Mouse (Mus musculus): ENCODE results near the gene Fam186a. TPM values are rescaled to one million over a fixed set of nuclear protein-coding genes. Genes with fewer than 3 reads are reported as not detected.
"Not testable (repeated sequence)": the region's sequence is repeated elsewhere in the genome, so short reads cannot be mapped to it uniquely, and the experiment has no call there.

The Fam186a gene
- polyA plus RNA-seq, 1 experiment from 2014 or later = not detected

DNA sequence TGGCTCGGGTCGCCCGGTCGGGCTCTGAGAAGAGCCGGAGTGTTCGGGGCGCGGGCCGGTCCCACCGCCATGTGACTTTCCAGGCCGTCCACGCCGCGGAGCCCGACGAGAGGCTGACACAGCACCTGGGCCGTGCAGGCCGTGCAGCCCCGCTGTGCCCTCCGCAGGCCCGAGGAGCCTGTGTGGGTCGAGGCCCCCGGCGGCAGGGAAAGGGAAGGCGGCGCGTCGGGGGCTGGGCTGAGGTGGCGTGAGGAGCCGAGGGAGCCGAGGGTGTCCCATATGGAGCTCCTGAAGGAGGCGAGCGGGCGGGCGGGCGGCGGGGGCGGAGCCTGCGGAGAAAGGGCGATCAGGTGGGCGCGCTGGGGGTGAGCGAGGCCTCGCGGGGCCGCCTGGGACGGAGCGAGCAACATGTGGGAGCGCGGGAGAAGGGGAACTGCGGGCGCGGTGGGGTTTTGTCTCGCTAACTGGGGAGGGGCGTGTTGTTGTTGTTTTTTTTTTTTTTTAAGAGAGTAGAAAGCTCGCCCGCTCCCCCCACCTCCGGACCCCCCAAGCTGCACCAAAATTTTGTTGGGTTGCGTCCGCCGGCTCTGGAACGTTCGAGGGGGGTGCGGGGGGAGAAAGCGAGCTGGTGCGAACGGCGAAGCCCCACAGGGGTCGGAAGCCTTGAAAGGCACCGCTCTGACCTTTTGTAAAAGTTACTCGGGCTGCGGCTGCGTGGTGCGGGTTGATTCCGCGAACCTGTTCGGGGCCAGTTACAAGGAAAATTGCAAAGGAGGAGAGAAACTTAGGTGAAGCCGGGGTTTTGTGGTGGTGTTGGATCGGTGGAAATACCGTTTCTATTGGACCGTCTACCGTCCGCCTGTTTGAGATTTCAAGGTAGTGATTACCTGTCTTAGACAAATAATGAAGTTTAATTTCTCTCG is 6.4 kb upstream of the Fam186a start:
- H3K9me3 ChIP-seq (replicated peaks) = no peaks in the 10 kb centered on the region
- H3K4me3 ChIP-seq (replicated peaks) = peak overlapping the region; percentile 99
- peak overlapping the region; percentile 96 for H3K27ac ChIP-seq (replicated peaks)
- no peaks in the 10 kb centered on the region for H3K27me3 ChIP-seq
- H3K9ac ChIP-seq = peak overlapping the region; percentile 91
- WGBS (ENCODE audit: insufficient replicate concordance) = under 1% methylated on average over 82 of the region's 84 CpGs
- ATAC-seq (ENCODE audit: insufficient read depth) = peak; percentile 80
- H3K4me2 ChIP-seq = peak overlapping the region; percentile 83
- H3K36me3 ChIP-seq (replicated peaks) = no peaks in the 10 kb centered on the region
- H3K4me1 ChIP-seq (replicated peaks) = peaks cover 38% of the 10 kb centered on the region

GRCm38 (mm10) chr15:99972361-99972988 is 5.6 kb upstream of the Fam186a start:
- under 1% methylated on average over 50 of the region's 50 CpGs for WGBS (ENCODE audit: insufficient replicate concordance)
- H3K4me2 ChIP-seq = peak overlapping the region; percentile 83
- peak overlapping the region; percentile 91 for H3K9ac ChIP-seq
- peak overlapping the region; percentile 99 for H3K4me3 ChIP-seq (replicated peaks)
- H3K27ac ChIP-seq (replicated peaks) = peak overlapping the region; percentile 96
- peak; percentile 96 for ATAC-seq (ENCODE audit: insufficient read depth)
- no peaks in the 10 kb centered on the region for H3K36me3 ChIP-seq (replicated peaks)
- H3K4me1 ChIP-seq (replicated peaks) = peaks cover 38% of the 10 kb centered on the region
- H3K27me3 ChIP-seq = no peaks in the 10 kb centered on the region
- H3K9me3 ChIP-seq (replicated peaks) = no peaks in the 10 kb centered on the region

GRCm38 (mm10) chr15:99970606-99971005 is 3.7 kb upstream of the Fam186a start:
- Histone ChIP-seq H3K4me2 (no peak overlapping the region), H3K36me3 (replicated peaks) (no peaks in the 10 kb centered on the region), H3K27me3 (no peaks in the 10 kb centered on the region), H3K9ac (no peak overlapping the region), H3K27ac (replicated peaks) (peak overlapping the region; percentile 42; the same call in 1 of the 2 replicates), H3K9me3 (replicated peaks) (no peaks in the 10 kb centered on the region), H3K4me1 (replicated peaks) (peaks cover 30% of the 10 kb centered on the region), H3K4me3 (replicated peaks) (no peak overlapping the region)
- 49% methylated on average over 1 of the region's 1 CpGs for WGBS (ENCODE audit: insufficient replicate concordance)
- no peak for ATAC-seq (ENCODE audit: insufficient read depth)

DNA sequence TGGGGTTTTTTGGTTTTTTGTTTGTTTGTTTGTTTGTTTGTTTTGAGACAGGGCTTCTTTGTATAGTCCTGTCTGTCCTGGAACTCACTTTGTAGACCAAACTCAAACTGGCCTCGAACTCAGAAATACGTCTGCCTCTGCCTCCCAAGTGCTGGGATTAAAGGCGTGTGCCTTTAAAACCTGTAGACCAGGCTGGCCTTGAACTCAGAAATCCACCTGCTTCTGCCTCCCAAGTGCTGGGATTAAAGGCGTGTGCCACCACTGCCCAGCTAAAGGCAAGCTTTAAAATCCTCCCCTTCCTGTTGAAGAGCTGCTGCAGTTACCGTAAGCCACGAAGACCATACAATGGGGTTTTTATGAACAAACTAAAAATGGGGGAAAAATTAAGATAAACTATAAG is 2.9 kb upstream of the Fam186a start, which contains the start of gene Larp4:
Gene Larp4, plus strand, starts transcription at position 301 of the 400 bp plus-strand sequence.
- peaks cover 30% of the 10 kb centered on the region for H3K4me1 ChIP-seq (replicated peaks)
- not testable (repeated sequence) for H3K9me3 ChIP-seq (replicated peaks); H3K9ac ChIP-seq; H3K27me3 ChIP-seq; H3K4me3 ChIP-seq (replicated peaks); H3K4me2 ChIP-seq; H3K36me3 ChIP-seq (replicated peaks); ATAC-seq (ENCODE audit: insufficient read depth)
- H3K27ac ChIP-seq (replicated peaks) = peak within 1 kb of the TSS; percentile 42
- 74% methylated on average over 6 of the region's 6 CpGs for WGBS (ENCODE audit: insufficient replicate concordance)

- Histone ChIP-seq H3K4me3 (replicated peaks) (no peak overlapping the region), H3K27me3 (no peaks in the 10 kb centered on the region), H3K9me3 (replicated peaks) (no peaks in the 10 kb centered on the region), H3K27ac (replicated peaks) (no peak overlapping the region), H3K4me2 (no peak overlapping the region), H3K4me1 (replicated peaks) (peaks cover 7% of the 10 kb centered on the region; the same call in 1 of the 2 replicates), H3K9ac (no peak overlapping the region), H3K36me3 (replicated peaks) (no peaks in the 10 kb centered on the region)
- ATAC-seq (ENCODE audit: insufficient read depth) = no peak
- WGBS (ENCODE audit: insufficient replicate concordance) = 68% methylated on average over 8 of the region's 8 CpGs
Measured at GRCm38 (mm10) chr15:99965103-99965775, 1.6 kb downstream of the Fam186a start.

GRCm38 (mm10) chr15:99955324-99955723 is 11.5 kb downstream of the Fam186a start:
- no peak overlapping the region for H3K4me3 ChIP-seq (replicated peaks)
- H3K27me3 ChIP-seq = no peaks in the 10 kb centered on the region
- ATAC-seq (ENCODE audit: insufficient read depth) = no peak
- no peak overlapping the region for H3K27ac ChIP-seq (replicated peaks)
- H3K4me2 ChIP-seq = no peak overlapping the region
- no peaks in the 10 kb centered on the region for H3K36me3 ChIP-seq (replicated peaks)
- H3K9me3 ChIP-seq (replicated peaks) = no peaks in the 10 kb centered on the region
- no peak overlapping the region for H3K9ac ChIP-seq
- 46% methylated on average over 4 of the region's 4 CpGs for WGBS (ENCODE audit: insufficient replicate concordance)
- no peaks in the 10 kb centered on the region for H3K4me1 ChIP-seq (replicated peaks)

- no peak for ATAC-seq (ENCODE audit: insufficient read depth)
- H3K36me3 ChIP-seq (replicated peaks) = no peaks in the 10 kb centered on the region
- H3K27me3 ChIP-seq = no peaks in the 10 kb centered on the region
- 59% methylated on average over 4 of the region's 4 CpGs for WGBS (ENCODE audit: insufficient replicate concordance)
- no peak overlapping the region for H3K4me2 ChIP-seq
- H3K9me3 ChIP-seq (replicated peaks) = no peaks in the 10 kb centered on the region
- no peaks in the 10 kb centered on the region for H3K4me1 ChIP-seq (replicated peaks)
- no peak overlapping the region for H3K27ac ChIP-seq (replicated peaks)
- no peak overlapping the region for H3K9ac ChIP-seq
- H3K4me3 ChIP-seq (replicated peaks) = no peak overlapping the region
Measured at GRCm38 (mm10) chr15:99940970-99941630, 25.8 kb downstream of the Fam186a start.

DNA sequence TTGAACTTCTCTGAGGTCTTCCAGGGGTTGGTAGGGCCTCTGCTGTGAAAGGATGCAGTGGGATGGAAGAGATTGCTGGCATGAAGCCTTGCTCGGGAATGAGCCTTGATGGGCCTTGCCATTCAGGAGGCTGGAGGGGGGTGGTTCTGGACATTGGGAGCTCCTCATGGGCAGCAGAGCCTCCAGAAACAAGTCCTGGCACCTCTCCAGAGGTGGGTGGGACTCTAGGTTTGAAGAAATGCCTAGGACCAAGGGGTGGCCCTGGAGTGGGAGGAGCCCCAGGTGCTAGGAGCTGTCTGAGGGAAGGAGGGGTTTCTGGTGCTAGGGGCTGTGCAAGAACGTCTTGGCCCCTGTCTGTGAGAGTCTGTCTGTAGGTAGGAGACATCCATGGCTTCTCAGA is 26.4 kb downstream of the Fam186a start:
- no peaks in the 10 kb centered on the region for H3K36me3 ChIP-seq (replicated peaks)
- no peaks in the 10 kb centered on the region for H3K4me1 ChIP-seq (replicated peaks)
- no peak for ATAC-seq (ENCODE audit: insufficient read depth)
- H3K27ac ChIP-seq (replicated peaks) = no peak overlapping the region
- no peak overlapping the region for H3K9ac ChIP-seq
- 47% methylated on average over 2 of the region's 2 CpGs for WGBS (ENCODE audit: insufficient replicate concordance)
- H3K4me2 ChIP-seq = no peak overlapping the region
- no peak overlapping the region for H3K4me3 ChIP-seq (replicated peaks)
- no peaks in the 10 kb centered on the region for H3K27me3 ChIP-seq
- no peaks in the 10 kb centered on the region for H3K9me3 ChIP-seq (replicated peaks)

- no peak overlapping the region for H3K4me3 ChIP-seq (replicated peaks)
- 63% methylated on average over 8 of the region's 8 CpGs for WGBS (ENCODE audit: insufficient replicate concordance)
- no peak for ATAC-seq (ENCODE audit: insufficient read depth)
- no peaks in the 10 kb centered on the region for H3K4me1 ChIP-seq (replicated peaks)
- no peak overlapping the region for H3K4me2 ChIP-seq
- H3K27ac ChIP-seq (replicated peaks) = no peak overlapping the region
- no peaks in the 10 kb centered on the region for H3K36me3 ChIP-seq (replicated peaks)
- H3K9me3 ChIP-seq (replicated peaks) = no peaks in the 10 kb centered on the region
- no peaks in the 10 kb centered on the region for H3K27me3 ChIP-seq
- H3K9ac ChIP-seq = no peak overlapping the region
Measured at GRCm38 (mm10) chr15:99937841-99938240, 29.0 kb downstream of the Fam186a start.

DNA sequence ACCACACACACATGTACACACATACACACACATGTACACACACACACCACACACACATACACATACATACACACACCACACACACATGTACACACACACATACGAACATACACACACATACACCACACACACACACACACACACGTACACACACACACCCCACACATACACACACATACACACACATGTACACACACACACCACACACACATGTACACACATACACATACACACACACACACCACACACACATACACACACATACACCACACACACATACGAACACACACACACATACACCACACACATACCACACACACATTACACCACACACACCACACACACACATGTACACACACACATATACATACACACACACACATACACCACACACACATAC is 30.2 kb downstream of the Fam186a start:
- H3K27me3 ChIP-seq = no peaks in the 10 kb centered on the region
- H3K4me1 ChIP-seq (replicated peaks) = no peaks in the 10 kb centered on the region
- no peaks in the 10 kb centered on the region for H3K9me3 ChIP-seq (replicated peaks)
- 78% methylated on average over 3 of the region's 3 CpGs for WGBS (ENCODE audit: insufficient replicate concordance)
- no peak for ATAC-seq (ENCODE audit: insufficient read depth)
- no peak overlapping the region for H3K27ac ChIP-seq (replicated peaks)
- H3K4me3 ChIP-seq (replicated peaks) = no peak overlapping the region
- no peaks in the 10 kb centered on the region for H3K36me3 ChIP-seq (replicated peaks)
- H3K9ac ChIP-seq = no peak overlapping the region
- no peak overlapping the region for H3K4me2 ChIP-seq

All from liver, embryonic 15.5 days (tissue).